Mouse (Mus musculus) midbrain, embryonic 13.5 days (tissue): ENCODE results near the gene Mxd4. TPM values are rescaled to one million over a fixed set of nuclear protein-coding genes. Genes with fewer than 3 reads are reported as not detected.

Experiments used
- ATAC-seq: fragments of 200-750 bp; cut with Nextera tagmentation; 2 replicates; pipeline ENCODE4 v1.8.0; 2017; ENCODE audit warnings: mild to moderate bottlenecking, moderate TSS enrichment, moderate library complexity
- H3K27ac ChIP-seq: fragments of 300-500 bp; sonication (generic); 2 replicates; pipeline ENCODE4 v1.5.1; 2015; ENCODE audit warnings: inconsistent platforms, mild to moderate bottlenecking, moderate library complexity
- H3K27me3 ChIP-seq: fragments of 300-500 bp; sonication (generic); 2 replicates; pipeline ENCODE4 v1.6.1; 2015; ENCODE audit warnings: mild to moderate bottlenecking, inconsistent platforms
- H3K36me3 ChIP-seq: fragments of 300-500 bp; sonication (generic); 2 replicates; pipeline ENCODE4 v1.6.1; 2015; ENCODE audit warnings: mild to moderate bottlenecking, inconsistent platforms
- H3K4me1 ChIP-seq: fragments of 300-500 bp; sonication (generic); replicated peaks from 2 replicates; pipeline ENCODE4 v1.6.1; 2015; ENCODE audit warnings: inconsistent platforms
- H3K4me2 ChIP-seq: fragments of 300-500 bp; sonication (generic); replicated peaks from 2 replicates; pipeline ENCODE4 v1.6.1; 2015; ENCODE audit warnings: moderate library complexity, mild to moderate bottlenecking, inconsistent platforms
- H3K4me3 ChIP-seq: fragments of 300-500 bp; sonication (generic); replicated peaks from 2 replicates; pipeline ENCODE4 v1.5.1; 2015; ENCODE audit warnings: mild to moderate bottlenecking, inconsistent platforms
- H3K9ac ChIP-seq: fragments of 300-500 bp; sonication (generic); replicated peaks from 2 replicates; pipeline ENCODE4 v1.6.1; 2015; ENCODE audit warnings: mild to moderate bottlenecking, inconsistent platforms
- H3K9me3 ChIP-seq: fragments of 300-500 bp; sonication (generic); 2 replicates; pipeline ENCODE4 v1.6.1; 2016; ENCODE audit warnings: mild to moderate bottlenecking, inconsistent platforms
- WGBS: fragments of 180-500 bp; shearing (Covaris S2); methylation state at CpG from one replicate; pipeline ENCODE4 v1.1.7; 2015; 5-methylcytosine and 5-hydroxymethylcytosine counted together
- polyA plus RNA-seq: library from polyadenylated mRNA; unstranded; fragments of >200 nt; fragmentation: Nextera tagmentation; extraction: Ambion mirVana; gene quantifications from 2 replicates; pipeline ENCODE4 v1.2.1, GENCODE M21; 2015

The Mxd4 gene
- polyA plus RNA-seq, 1 experiment from 2014 or later = 34.9 TPM

- H3K9ac ChIP-seq = no peak overlapping the region
- H3K9me3 ChIP-seq = no peaks in the 10 kb centered on the region
- H3K4me1 ChIP-seq = no peaks in the 10 kb centered on the region
- H3K4me2 ChIP-seq = no peak overlapping the region
- H3K36me3 ChIP-seq = no peaks in the 10 kb centered on the region
- H3K27ac ChIP-seq = no peak overlapping the region
- no peaks in the 10 kb centered on the region for H3K27me3 ChIP-seq
- no peak for ATAC-seq
- WGBS = 81% methylated on average over 6 of the region's 6 CpGs
- H3K4me3 ChIP-seq = no peak overlapping the region
Measured at GRCm38 (mm10) chr5:34194975-34195662, 7.6 kb upstream of the Mxd4 start.

- H3K9ac ChIP-seq = no peak overlapping the region
- H3K4me1 ChIP-seq = no peaks in the 10 kb centered on the region
- peaks cover 5% of the 10 kb centered on the region; the same call in 1 of the 2 replicates for H3K27me3 ChIP-seq
- no peaks in the 10 kb centered on the region for H3K9me3 ChIP-seq
- no peaks in the 10 kb centered on the region for H3K36me3 ChIP-seq
- H3K4me3 ChIP-seq = no peak overlapping the region
- 65% methylated on average over 1 of the region's 1 CpGs for WGBS
- no peak for ATAC-seq
- no peak overlapping the region for H3K4me2 ChIP-seq
- no peak overlapping the region for H3K27ac ChIP-seq
Measured at GRCm38 (mm10) chr5:34194426-34194825, 6.9 kb upstream of the Mxd4 start.

GRCm38 (mm10) chr5:34191843-34192242, 4.3 kb upstream of the Mxd4 start:
- no peaks in the 10 kb centered on the region for H3K36me3 ChIP-seq
- no peak overlapping the region for H3K9ac ChIP-seq
- peaks cover 9% of the 10 kb centered on the region for H3K27me3 ChIP-seq
- H3K4me3 ChIP-seq = no peak overlapping the region
- WGBS = 76% methylated on average over 4 of the region's 4 CpGs
- H3K9me3 ChIP-seq = no peaks in the 10 kb centered on the region
- ATAC-seq = no peak
- H3K4me1 ChIP-seq = peaks cover 11% of the 10 kb centered on the region
- no peak overlapping the region for H3K4me2 ChIP-seq
- no peak overlapping the region for H3K27ac ChIP-seq

DNA sequence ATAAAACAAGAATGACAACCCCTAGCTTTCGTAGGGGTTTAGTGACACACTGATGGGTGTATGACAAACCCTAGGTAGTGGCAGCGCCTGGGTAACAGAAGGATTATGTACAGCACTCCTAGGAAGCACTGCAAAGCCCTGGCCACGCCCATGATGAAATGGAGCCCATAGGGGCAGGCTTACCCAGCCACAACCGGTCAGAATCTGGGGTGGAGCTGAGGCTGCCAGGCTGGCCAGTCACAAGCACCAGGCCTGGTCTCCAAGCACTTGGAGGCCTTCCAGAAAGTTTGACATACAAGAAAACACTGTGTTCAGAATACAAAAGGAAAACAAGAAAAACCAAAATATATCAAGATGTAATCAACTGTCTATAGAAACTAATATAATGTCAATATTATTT, 3.5 kb upstream of the Mxd4 start:
- 47% methylated on average over 4 of the region's 4 CpGs for WGBS
- H3K36me3 ChIP-seq = no peaks in the 10 kb centered on the region
- ATAC-seq = no peak
- peaks cover 19% of the 10 kb centered on the region for H3K4me1 ChIP-seq
- no peaks in the 10 kb centered on the region for H3K9me3 ChIP-seq
- H3K27me3 ChIP-seq = peaks cover 9% of the 10 kb centered on the region
- no peak overlapping the region for H3K9ac ChIP-seq
- H3K4me2 ChIP-seq = no peak overlapping the region
- no peak overlapping the region for H3K4me3 ChIP-seq
- no peak overlapping the region for H3K27ac ChIP-seq

- Histone ChIP-seq H3K36me3 (0 out of 2 replicates have a peak, but pooled peaks cover 1% of the 10 kb centered on the region), H3K9ac (0 out of 2 replicates have a peak overlapping the region, but pooled peaks have one; percentile 16), H3K27me3 (peaks cover 9% of the 10 kb centered on the region), H3K27ac (no peak overlapping the region), H3K4me3 (no peak overlapping the region), H3K9me3 (no peaks in the 10 kb centered on the region), H3K4me2 (no peak overlapping the region), H3K4me1 (peaks cover 34% of the 10 kb centered on the region)
- ATAC-seq = no peak
- WGBS = 41% methylated on average over 1 of the region's 1 CpGs
Measured at GRCm38 (mm10) chr5:34189521-34189920, 2.0 kb upstream of the Mxd4 start.

- Histone ChIP-seq H3K27me3 (peaks cover 9% of the 10 kb centered on the region), H3K9ac (peak overlapping the region; percentile 60; the same call in 1 of the 2 replicates), H3K4me3 (peak overlapping the region; percentile 94), H3K9me3 (no peaks in the 10 kb centered on the region), H3K4me2 (peak overlapping the region; percentile 80), H3K4me1 (peaks cover 40% of the 10 kb centered on the region), H3K36me3 (peaks cover 6% of the 10 kb centered on the region), H3K27ac (no peak overlapping the region)
- WGBS = 86% methylated on average over 2 of the region's 2 CpGs
- no peak for ATAC-seq
Measured at GRCm38 (mm10) chr5:34188856-34189255, 1.3 kb upstream of the Mxd4 start.

DNA sequence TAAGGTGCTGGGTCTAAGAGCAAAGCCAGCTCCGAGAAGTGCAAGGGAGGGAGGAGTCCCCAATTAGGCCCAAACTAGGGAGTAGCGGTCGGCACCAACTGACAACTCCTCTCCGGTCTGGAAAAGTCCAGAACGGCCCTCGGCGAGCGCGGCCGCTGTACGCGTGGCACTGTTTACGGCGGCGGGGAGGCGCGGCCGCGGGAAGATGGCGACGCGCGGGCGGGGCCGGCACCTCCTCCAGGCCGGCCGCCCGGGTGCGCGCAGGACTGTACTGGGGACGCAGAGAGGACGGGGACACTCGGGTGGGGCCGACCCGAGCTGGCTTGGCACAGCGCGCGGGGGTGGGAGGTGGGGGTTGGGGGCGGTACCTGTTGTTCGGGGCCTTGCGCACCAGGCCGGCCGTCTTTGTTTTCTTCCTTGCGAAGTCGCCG, 544 bp downstream of the Mxd4 start:
- under 1% methylated on average over 42 of the region's 46 CpGs for WGBS
- H3K4me3 ChIP-seq = peak overlapping the region; percentile 94
- H3K4me1 ChIP-seq = peaks cover 50% of the 10 kb centered on the region
- H3K4me2 ChIP-seq = peak overlapping the region; percentile 80
- peak overlapping the region; percentile 91 for H3K27ac ChIP-seq
- ATAC-seq = peak; percentile 7; the same call in 1 of the 2 replicates
- peaks cover 9% of the 10 kb centered on the region for H3K27me3 ChIP-seq
- H3K36me3 ChIP-seq = peaks cover 23% of the 10 kb centered on the region
- no peaks in the 10 kb centered on the region for H3K9me3 ChIP-seq
- peak overlapping the region; percentile 79 for H3K9ac ChIP-seq

- WGBS = 72% methylated on average over 2 of the region's 2 CpGs
- Histone ChIP-seq H3K27ac (no peak overlapping the region), H3K9me3 (no peaks in the 10 kb centered on the region), H3K9ac (peak overlapping the region; percentile 79), H3K4me1 (peaks cover 50% of the 10 kb centered on the region), H3K4me3 (peak overlapping the region; percentile 94), H3K36me3 (peaks cover 28% of the 10 kb centered on the region), H3K27me3 (peaks cover 9% of the 10 kb centered on the region), H3K4me2 (peak overlapping the region; percentile 80)
- no peak for ATAC-seq
Measured at GRCm38 (mm10) chr5:34186391-34186790, 1.1 kb downstream of the Mxd4 start.

GRCm38 (mm10) chr5:34185791-34186190, 1.7 kb downstream of the Mxd4 start:
- ATAC-seq = no peak
- H3K9me3 ChIP-seq = no peaks in the 10 kb centered on the region
- H3K27ac ChIP-seq = no peak overlapping the region
- peak overlapping the region; percentile 94 for H3K4me3 ChIP-seq
- H3K4me1 ChIP-seq = peaks cover 50% of the 10 kb centered on the region
- H3K36me3 ChIP-seq = peaks cover 33% of the 10 kb centered on the region
- peak overlapping the region; percentile 79 for H3K9ac ChIP-seq
- H3K4me2 ChIP-seq = peak overlapping the region; percentile 80
- H3K27me3 ChIP-seq = peaks cover 9% of the 10 kb centered on the region

DNA sequence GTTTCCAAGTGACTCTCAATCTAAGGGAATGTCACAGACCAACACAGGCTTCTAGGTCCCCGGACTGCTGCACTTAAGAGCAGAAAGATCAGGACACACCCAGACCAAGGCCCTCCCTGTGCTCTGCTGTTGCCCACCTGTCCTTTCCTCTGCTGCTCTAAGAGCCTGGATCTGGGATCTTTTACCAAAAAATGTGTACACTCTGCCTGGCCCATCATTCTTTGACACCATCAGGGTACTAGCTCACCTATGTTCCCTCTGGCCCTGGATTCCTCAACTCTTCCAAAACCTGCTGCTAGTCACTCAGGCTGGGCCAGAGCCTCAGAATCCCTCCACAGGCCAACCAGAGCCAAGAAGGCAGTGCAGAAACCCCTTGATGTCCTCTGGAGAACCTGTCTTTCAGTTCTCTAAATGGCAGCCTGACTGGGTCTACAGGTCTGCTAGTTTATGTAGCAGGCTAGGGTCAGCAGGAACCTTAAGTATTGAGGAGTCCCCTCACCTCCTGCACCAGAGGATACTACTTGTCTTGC, 2.4 kb downstream of the Mxd4 start:
- H3K9ac ChIP-seq = peak overlapping the region; percentile 79; the same call in 1 of the 2 replicates
- ATAC-seq = no peak
- peak overlapping the region; percentile 80 for H3K4me2 ChIP-seq
- peak overlapping the region; percentile 94; the same call in 1 of the 2 replicates for H3K4me3 ChIP-seq
- WGBS = 93% methylated on average over 1 of the region's 1 CpGs
- H3K27me3 ChIP-seq = peaks cover 9% of the 10 kb centered on the region
- no peak overlapping the region for H3K27ac ChIP-seq
- H3K9me3 ChIP-seq = no peaks in the 10 kb centered on the region
- H3K36me3 ChIP-seq = peaks cover 39% of the 10 kb centered on the region
- H3K4me1 ChIP-seq = peaks cover 50% of the 10 kb centered on the region

DNA sequence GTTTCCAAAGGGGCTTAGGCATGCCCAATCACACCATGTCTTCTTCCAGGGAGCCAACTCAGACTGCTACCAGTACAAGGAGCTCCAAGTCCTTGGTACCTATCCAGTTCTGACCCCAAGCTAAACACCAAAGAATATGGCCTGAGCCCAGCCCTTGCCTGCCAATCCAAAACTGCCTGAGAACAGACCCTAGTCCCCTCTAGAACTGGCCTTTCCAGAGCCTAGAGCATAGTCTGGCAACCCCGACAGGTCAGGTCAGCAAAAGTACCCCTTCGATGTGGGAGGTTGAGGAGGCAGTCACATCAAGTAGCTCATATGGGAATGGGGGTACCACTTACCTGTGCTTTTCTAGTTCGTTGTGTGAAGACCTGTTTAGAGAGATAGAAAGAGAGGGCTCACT, 3.5 kb downstream of the Mxd4 start:
- Histone ChIP-seq H3K9ac (0 out of 2 replicates have a peak overlapping the region, but pooled peaks have one; percentile 20), H3K27ac (no peak overlapping the region), H3K4me1 (peaks cover 47% of the 10 kb centered on the region), H3K4me2 (no peak overlapping the region), H3K4me3 (no peak overlapping the region), H3K36me3 (peaks cover 46% of the 10 kb centered on the region), H3K9me3 (no peaks in the 10 kb centered on the region), H3K27me3 (peaks cover under 1% of the 10 kb centered on the region; the same call in 1 of the 2 replicates)
- 89% methylated on average over 3 of the region's 3 CpGs for WGBS
- ATAC-seq = no peak

DNA sequence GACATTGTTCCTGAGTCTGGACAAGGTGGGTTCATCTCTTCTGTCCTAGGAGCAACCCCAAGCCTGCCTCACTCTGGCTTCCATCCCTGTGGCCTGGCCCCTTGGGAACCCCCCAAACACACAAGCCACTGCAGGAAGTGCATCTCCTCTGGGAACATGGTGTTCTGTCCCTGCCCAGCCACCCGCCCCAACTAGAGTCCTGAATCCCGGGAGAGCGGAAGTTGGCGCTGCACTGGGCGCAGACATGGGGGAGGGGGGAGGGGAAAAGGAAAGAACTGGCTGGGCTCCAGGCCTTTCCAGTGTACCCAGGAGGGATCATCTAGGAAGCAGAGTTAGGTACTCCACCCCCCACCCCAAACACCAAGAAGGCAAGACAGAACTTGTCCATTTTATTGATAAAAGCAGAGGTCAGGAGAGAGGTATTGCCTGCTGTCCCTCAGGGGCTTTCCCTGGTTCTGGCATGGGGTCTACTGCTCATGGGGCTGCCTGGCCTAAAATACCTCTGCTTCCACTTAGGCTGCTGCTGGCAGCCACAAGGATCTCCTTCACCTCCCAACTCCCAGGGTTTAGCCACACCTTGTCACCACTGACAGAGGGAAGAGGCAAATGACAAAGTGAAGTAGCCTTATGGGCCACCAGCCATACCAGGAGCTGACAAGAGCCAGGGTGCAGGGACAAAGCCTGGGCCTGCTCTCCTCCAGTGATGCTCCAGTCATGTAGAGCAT, 4.2 kb downstream of the Mxd4 start:
- ATAC-seq = no peak
- Histone ChIP-seq H3K4me2 (no peak overlapping the region; the same call in 1 of the 2 replicates), H3K4me1 (peaks cover 41% of the 10 kb centered on the region), H3K9ac (no peak overlapping the region; the same call in 1 of the 2 replicates), H3K9me3 (no peaks in the 10 kb centered on the region), H3K27ac (no peak overlapping the region), H3K4me3 (no peak overlapping the region), H3K36me3 (peaks cover 49% of the 10 kb centered on the region), H3K27me3 (no peaks in the 10 kb centered on the region)
- WGBS = 72% methylated on average over 5 of the region's 5 CpGs
